Mouse (Mus musculus) B cell, adult 2 months (primary cell): ENCODE results near the gene Tpst1.

ENCODE experiments used
- DNase-seq, 2 experiments: peaks; one replicate each; pipeline ENCODE4 v3.0.0; 2022

The Tpst1 gene

DNA sequence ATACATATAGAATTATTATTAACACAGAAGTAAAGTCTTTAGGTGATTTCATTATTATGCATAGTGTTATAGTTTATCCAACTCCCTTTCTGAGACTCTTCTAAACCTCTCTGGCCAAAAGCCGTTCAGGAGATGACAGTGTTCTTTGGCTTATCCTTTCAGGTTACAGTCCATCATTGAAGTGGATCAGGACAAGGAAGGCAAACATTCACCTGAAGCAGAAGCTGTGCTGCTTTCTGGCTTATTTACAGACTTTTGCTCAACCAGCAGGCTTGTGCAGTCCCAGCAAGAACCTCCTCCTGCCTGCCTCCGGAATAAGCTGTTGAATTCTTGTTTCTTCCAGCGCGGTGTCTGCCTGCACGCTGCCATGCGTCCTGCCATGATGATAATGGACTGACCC, at the start of gene Tpst1:
Gene Tpst1 (plus strand): TSS at position 301 of the 400 bp plus-strand sequence.
- no peak for DNase-seq

GRCm38 (mm10) chr5:130023767-130024539, 49.2 kb upstream of the Tpst1 start:
- DNase-seq, result peak; percentile 73 to 77

- no peak for DNase-seq
Observed at GRCm38 (mm10) chr5:130027134-130027533, 46.0 kb upstream of the Tpst1 start.

- DNase-seq, result no peak
Observed at GRCm38 (mm10) chr5:130027696-130028095, 45.4 kb upstream of the Tpst1 start.

DNA sequence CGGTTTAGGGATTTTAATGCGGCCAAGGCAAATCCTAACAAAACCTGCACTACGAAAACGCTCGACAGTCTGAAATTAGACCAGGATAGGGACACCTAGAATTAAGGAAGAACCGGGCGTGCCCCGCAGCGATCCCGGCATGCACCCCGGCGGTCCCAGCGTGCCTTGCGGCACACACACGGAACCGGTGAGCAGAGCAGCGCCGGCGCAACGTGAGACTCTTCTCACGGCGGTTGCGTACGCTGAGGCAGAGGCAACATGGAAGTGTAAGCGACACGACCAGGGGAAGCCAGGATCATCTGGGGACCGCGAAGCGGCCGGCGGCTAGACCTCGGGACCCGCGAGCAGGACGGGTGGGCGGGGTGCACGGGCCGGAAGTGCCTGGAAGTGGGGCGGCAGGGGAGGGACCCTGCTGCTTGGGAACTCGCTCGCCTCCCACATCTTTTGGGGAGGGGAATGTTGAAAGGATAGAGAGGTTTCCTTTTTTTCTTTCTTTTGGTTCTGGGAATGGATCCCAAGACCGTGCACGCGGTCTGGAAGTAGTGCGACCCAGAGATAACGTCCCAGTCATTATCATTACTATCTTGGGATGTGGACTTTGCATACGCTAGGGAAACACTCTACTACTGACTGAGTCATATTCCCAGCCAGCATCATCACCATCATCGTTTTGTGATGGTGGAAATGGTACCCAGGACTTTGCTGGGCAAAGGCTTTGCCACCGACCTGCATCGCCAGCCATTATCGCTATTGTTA, 43.8 kb upstream of the Tpst1 start, which contains the start of the genes Asl and Crcp:
Gene Asl (minus strand): TSS at position 106 of the 756 bp plus-strand sequence.
Gene Crcp (plus strand): TSS at position 149 of the 756 bp plus-strand sequence.
- peak; percentile 89 to 91 for DNase-seq

DNA sequence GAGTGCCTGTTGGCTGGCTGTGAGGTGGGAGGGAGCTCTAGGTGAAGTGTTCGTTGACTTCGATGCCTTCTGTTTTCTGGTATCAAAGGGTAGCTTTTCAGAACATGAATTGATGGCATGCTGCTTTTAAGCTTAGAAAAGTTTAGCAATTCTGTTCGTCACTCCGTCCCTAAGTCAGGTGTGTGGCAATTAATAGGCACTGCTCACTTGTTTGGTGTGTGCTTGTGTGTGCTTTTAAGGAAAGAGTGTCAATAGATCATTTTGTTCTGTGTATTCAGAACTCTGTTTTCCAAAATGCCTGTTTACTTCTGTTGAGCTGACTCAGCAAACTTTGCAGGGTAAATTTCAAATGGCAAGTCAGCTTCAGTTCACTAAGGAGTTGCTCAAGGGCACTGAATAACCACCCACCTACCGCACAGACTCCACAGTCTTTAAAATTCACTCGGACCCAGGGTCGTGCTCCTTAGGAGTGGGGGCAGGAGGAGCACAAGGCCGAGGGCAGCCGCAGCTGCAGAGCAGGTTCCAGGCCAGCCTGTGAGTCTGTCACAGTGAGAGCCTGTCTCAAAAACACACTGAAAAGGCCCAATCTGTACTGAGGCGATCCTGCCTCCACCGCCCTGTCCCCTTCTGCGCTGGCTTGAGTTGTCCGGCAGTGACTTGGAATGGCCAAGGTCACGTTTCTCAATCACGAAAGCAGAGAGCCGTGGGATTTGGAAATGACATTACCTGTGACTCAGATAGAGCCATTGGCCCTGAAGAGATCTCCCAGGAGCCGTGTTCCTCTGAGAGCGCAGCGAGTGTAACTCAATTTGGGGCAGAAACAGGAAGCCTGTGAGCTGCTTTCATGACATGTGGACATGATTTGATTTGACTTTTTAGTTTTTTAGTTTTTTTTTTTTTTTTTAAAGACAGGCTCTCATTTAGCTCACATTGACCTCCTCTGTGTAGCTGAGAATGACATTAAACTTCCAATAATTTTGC, 41.4 kb upstream of the Tpst1 start:
- no peak for DNase-seq

- DNase-seq, result no peak
Observed at GRCm38 (mm10) chr5:130033869-130034268, 39.3 kb upstream of the Tpst1 start.

DNA sequence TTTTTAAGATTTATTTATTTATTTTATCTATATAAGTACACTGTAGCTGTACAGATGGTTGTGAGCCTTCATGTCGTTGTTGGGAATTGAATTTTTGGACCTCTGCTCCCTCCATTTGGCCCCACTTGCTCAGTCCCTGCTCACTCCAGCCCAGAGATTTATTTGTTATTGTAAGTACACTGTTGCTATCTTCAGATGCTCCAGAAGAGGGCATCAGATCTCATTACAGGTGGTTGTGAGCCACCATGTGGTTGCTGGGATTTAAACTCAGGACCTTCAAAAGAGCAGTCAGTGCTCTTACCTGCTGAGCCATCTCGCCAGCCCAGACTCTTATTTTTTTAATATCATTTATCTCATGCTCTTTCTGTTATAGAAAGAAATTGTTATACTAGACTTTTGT, 36.8 kb upstream of the Tpst1 start:
- DNase-seq, result peak; percentile 19 to 32

DNA sequence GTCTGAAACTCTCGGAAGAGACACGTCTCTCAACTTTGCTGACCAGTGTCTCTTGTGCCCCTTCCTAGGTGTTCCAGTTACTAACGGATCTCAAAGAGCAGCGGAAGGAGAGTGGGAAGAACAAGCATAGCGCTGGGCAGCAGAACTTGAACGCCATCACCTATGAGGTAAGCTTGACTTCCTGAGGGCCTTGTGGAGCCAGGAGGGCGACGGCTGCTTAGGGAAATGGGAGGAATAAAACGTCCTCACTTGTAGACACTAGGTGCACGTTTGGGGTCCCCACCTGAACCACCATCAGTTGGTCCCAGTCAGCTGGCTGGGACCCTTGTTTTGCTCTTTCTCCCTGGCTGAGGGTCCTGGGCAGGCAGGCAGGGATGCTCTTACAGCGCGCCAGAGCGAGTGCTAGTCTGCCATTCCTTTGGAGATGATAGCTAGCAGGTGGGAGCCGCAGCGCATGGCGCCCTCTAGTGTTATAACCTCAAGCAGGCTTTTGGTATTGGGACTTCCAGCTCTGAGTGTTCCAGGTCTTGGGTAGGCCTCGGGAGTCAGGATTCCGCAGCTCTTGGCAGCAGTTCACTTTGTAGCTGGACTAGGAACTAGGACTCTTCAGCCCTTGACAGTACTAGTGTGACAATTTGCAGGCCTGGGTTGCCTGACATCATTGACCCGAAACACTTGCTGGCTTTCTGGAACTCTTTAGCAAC, 35.2 kb upstream of the Tpst1 start:
- peak; percentile 63 to 66 for DNase-seq

DNA sequence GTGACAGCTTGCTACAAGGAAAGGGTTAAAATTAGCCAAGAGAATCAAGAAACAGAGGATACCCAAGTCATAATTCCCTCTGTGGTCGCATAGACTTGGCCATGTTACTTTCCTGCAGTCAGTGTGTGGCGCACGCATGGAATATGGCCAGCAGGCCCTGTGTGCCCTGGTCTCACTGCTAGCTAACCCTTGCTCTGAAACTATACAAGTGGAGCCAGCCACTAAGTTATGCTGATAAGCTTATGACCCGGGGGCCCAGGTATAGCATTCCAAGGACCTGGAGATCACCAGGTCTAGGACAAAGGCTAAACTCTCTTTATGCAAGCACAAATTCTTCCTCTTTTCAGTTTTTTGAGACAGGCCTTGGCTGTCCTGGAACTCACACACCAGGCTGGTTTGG, 32.3 kb upstream of the Tpst1 start:
- DNase-seq, result no peak

GRCm38 (mm10) chr5:130041262-130041661, 31.9 kb upstream of the Tpst1 start:
- DNase-seq, result no peak

DNA sequence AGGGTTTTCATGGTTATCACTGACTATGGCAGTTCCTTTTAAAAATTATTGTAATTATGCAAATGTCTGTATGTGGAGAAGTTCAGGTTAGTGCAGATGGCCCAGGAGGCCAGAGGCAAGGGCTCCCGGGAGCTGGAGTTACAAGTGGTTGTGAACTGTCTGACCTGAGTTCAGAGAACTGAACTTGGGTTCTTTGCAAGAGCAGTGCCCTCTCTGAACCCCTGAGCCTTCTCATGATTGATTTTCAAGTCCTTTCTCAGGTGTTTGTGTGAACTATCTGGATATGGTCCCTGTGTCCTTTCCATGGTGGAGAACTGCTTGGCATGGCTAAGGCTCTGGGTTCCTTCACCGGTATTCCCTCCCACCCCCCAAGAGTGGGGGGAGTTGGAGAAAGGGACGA, 29.4 kb upstream of the Tpst1 start:
- DNase-seq, result no peak

DNA sequence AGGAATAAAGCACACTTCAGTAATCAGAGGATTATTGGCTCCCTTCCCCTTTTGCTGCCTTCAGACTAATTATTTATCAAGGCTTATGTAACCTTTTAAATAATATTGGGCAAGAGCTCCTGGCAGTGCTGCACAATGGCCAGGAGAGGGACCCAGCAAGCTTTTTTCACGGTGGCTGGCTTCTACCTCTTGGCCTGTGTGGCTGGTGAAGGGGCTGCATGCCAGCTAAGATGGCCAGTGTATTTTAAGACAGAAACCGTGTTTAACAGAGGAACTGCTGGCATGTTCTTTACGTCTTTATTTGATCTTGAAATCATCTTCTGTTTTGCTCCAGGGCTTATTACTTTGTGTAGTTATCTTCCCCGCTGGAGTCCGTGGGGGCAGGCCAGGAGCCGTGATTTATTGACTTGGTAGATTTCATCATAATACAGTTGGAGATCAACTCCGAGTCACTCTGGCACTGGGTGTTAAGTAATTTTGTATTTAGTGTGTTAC, 28.9 kb upstream of the Tpst1 start:
- DNase-seq, result peak; percentile 32 to 34

DNA sequence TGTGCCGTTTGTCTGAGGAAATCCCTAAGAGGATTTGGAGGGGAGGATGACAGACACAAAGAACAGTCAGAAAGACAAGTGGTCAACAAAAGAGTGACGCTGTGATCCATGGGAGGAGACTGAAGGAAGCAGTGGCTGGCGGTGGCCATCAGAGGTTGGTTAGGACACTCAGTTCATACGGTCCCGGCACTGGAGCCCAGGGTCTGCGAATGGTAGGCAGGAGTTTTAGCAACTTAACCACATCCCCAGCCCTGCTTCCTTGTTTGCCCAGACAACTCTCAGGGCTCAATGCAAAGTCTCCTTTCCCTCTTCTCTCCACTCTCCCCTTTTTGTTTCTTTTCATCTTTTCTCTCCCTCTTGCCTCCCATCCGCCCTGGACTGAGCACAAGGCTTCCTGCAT, 27.0 kb upstream of the Tpst1 start:
- no peak for DNase-seq

DNA sequence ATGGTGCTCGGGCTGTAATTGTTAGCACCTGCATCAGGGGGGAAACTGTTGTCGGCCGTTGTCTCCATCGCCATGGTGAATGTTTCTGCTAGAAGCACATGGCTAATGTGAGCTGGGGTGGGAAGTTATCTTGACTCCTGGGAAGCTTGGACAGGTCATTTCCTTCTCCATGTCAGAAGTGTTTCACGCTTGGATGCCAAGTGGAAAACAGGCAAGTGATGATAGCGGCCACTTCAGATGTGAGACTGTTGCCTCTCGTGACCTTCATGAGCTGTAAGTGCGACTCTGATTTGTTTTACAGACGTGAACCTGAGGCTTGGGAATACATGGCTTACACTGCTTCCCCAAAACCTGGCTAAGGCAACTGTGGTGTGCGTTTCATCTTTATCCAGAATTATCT, 26.5 kb upstream of the Tpst1 start:
- DNase-seq, result no peak

DNA sequence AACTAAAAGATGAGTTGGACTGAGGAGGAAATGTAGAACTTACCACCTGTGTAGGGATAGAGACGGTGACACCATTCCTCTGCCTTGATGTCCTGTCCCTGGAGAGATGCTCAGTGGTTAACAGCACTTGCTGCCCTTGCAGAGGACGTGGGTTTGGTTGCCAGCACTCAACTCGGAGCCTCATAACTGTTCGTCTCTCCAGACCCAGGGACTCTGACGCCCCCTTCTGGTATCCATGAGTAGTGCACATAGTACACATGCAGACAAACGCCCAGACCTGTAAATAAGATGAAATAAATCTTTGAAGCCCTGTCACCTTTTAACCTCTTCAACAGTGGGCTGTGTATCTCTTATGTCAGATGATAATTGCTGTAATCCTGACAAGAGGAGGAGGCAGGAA, 26.1 kb upstream of the Tpst1 start:
- DNase-seq, result peak; percentile 20 to 29

DNA sequence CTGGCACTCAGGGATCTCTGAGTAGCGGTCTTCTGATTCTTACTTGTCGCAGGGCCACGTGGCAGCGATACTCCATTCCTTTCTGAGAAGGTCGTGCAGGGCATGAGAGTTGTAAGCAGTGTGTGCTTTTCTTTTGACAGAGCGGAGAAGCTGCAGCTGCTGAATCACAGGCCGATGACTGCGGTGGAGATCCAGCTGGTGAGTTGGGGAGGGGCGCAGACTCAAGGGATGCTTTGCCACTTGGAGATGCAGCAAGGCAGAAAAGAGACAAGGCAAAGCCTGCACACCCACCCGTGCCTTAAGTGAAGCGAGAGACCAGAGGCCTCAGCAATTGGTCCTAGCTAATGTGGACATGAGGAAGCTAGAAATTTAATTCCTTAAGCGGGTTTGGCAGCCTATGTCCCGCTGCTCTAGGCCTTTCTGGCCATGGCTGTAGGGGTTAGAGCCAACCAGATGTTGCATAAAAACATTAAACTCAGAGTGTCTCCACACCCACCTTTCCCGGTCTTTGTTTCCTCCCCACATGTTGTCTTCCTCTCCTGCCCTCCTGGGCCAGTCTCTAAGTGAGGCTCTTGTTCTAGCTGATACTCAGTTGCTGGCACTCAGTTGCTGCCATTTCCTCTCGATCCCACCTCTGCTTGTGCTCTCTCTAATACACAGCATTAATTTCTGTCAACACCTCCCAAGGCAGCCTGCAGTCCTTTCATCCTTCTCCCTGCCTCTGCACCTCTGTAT, 24.2 kb upstream of the Tpst1 start:
- no peak for DNase-seq

- DNase-seq, result no peak
Observed at GRCm38 (mm10) chr5:130050416-130050815, 22.7 kb upstream of the Tpst1 start.

- DNase-seq, result no peak
Observed at GRCm38 (mm10) chr5:130051073-130051860, 21.9 kb upstream of the Tpst1 start.

- no peak for DNase-seq
Observed at GRCm38 (mm10) chr5:130052510-130052909, 20.6 kb upstream of the Tpst1 start.
